Mouse (Mus musculus): ENCODE results near the gene Gm48551. TPM values are rescaled to one million over a fixed set of nuclear protein-coding genes. Genes with fewer than 3 reads are reported as not detected.
A peak's percentile ranks its signal among the peaks of the same experiment; 100 is the strongest.

Gene Gm48551
- 2.7 TPM in 2 replicates for polyA plus RNA-seq (2016; fragmentation: Nextera tagmentation; extraction: Ambion mirVana)

GRCm38 (mm10) chr10:81383802-81384604, at the start of gene Gm48551, which contains the start of gene Dohh:
Gm48551 (plus strand) TSS chr10:81384466.
Dohh (plus strand) TSS chr10:81384428.
- peak within 1 kb of the TSS; percentile 91 for H3K27ac ChIP-seq (replicated peaks)
- H3K36me3 ChIP-seq (replicated peaks) = peaks cover 35% of the 10 kb centered on the region
- 9% methylated on average over 54 of the region's 54 CpGs for WGBS
- no peaks in the 10 kb centered on the region for H3K27me3 ChIP-seq (replicated peaks; ENCODE audit: low read depth, poor library complexity, severe bottlenecking)
- peak; percentile 97 for DNase-seq (ENCODE audit: low spot score)
- H3K9me3 ChIP-seq = no peaks in the 10 kb centered on the region
- peaks cover 23% of the 10 kb centered on the region for H3K4me1 ChIP-seq
- H3K4me3 ChIP-seq = peak within 1 kb of the TSS; percentile 98

- peaks cover 88% of the 10 kb centered on the region for H3K27me3 ChIP-seq (replicated peaks; ENCODE audit: low read depth, poor library complexity, severe bottlenecking)
- no peaks in the 10 kb centered on the region for H3K36me3 ChIP-seq (replicated peaks)
- H3K4me1 ChIP-seq = peaks cover 39% of the 10 kb centered on the region
- H3K27ac ChIP-seq (replicated peaks) = peak overlapping the region; percentile 81
- H3K9me3 ChIP-seq = no peaks in the 10 kb centered on the region
- 37% methylated on average over 19 of the region's 19 CpGs for WGBS
- peak overlapping the region; percentile 33 for H3K4me3 ChIP-seq
- DNase-seq (ENCODE audit: low spot score) = peak; percentile 62
Observed at GRCm38 (mm10) chr10:81335393-81336340, 48.6 kb upstream of the Gm48551 start.

GRCm38 (mm10) chr10:81336558-81336957, 47.7 kb upstream of the Gm48551 start:
- Histone ChIP-seq H3K36me3 (replicated peaks) (no peaks in the 10 kb centered on the region), H3K9me3 (no peaks in the 10 kb centered on the region), H3K4me1 (peaks cover 40% of the 10 kb centered on the region), H3K27ac (replicated peaks) (no peak overlapping the region; the same call in 1 of the 2 replicates), H3K4me3 (no peak overlapping the region), H3K27me3 (replicated peaks; ENCODE audit: low read depth, poor library complexity, severe bottlenecking) (peaks cover 89% of the 10 kb centered on the region)
- no peak for DNase-seq (ENCODE audit: low spot score)
- WGBS = 92% methylated on average over 4 of the region's 4 CpGs

- Histone ChIP-seq H3K36me3 (replicated peaks) (peaks cover 8% of the 10 kb centered on the region), H3K27ac (replicated peaks) (no peak overlapping the region), H3K4me3 (no peak overlapping the region), H3K9me3 (no peaks in the 10 kb centered on the region), H3K4me1 (peaks cover 25% of the 10 kb centered on the region), H3K27me3 (replicated peaks; ENCODE audit: low read depth, poor library complexity, severe bottlenecking) (peaks cover 89% of the 10 kb centered on the region)
- no peak for DNase-seq (ENCODE audit: low spot score)
- 38% methylated on average over 17 of the region's 17 CpGs for WGBS
Observed at GRCm38 (mm10) chr10:81340551-81341332, 43.5 kb upstream of the Gm48551 start.

- Histone ChIP-seq H3K27ac (replicated peaks) (no peak overlapping the region), H3K4me3 (no peak overlapping the region), H3K9me3 (no peaks in the 10 kb centered on the region), H3K4me1 (peaks cover 24% of the 10 kb centered on the region), H3K27me3 (replicated peaks; ENCODE audit: low read depth, poor library complexity, severe bottlenecking) (peaks cover 90% of the 10 kb centered on the region), H3K36me3 (replicated peaks) (peaks cover 15% of the 10 kb centered on the region)
- DNase-seq (ENCODE audit: low spot score) = peak; percentile 81
- whole genome bisulfite sequencing = 34% methylated on average over 16 of the region's 16 CpGs
Observed at GRCm38 (mm10) chr10:81341333-81341949, 42.8 kb upstream of the Gm48551 start.

GRCm38 (mm10) chr10:81342686-81343505, 41.4 kb upstream of the Gm48551 start, which contains the start of gene Gipc3:
Gipc3 (minus strand) TSS chr10:81343266.
- no peak for DNase-seq (ENCODE audit: low spot score)
- H3K4me1 ChIP-seq = peaks cover 36% of the 10 kb centered on the region
- peaks cover 28% of the 10 kb centered on the region for H3K36me3 ChIP-seq (replicated peaks)
- H3K27me3 ChIP-seq (replicated peaks; ENCODE audit: low read depth, poor library complexity, severe bottlenecking) = peaks cover 90% of the 10 kb centered on the region
- WGBS = 7% methylated on average over 63 of the region's 67 CpGs
- H3K9me3 ChIP-seq = no peaks in the 10 kb centered on the region
- no peak within 1 kb of the TSS; the same call in 1 of the 2 replicates for H3K27ac ChIP-seq (replicated peaks)
- peak within 1 kb of the TSS; percentile 59 for H3K4me3 ChIP-seq

GRCm38 (mm10) chr10:81344421-81345161, 39.7 kb upstream of the Gm48551 start:
- WGBS = 56% methylated on average over 8 of the region's 8 CpGs
- no peaks in the 10 kb centered on the region for H3K9me3 ChIP-seq
- H3K27ac ChIP-seq (replicated peaks) = no peak overlapping the region
- peaks cover 38% of the 10 kb centered on the region for H3K36me3 ChIP-seq (replicated peaks)
- no peak overlapping the region for H3K4me3 ChIP-seq
- peaks cover 50% of the 10 kb centered on the region for H3K4me1 ChIP-seq
- H3K27me3 ChIP-seq (replicated peaks; ENCODE audit: low read depth, poor library complexity, severe bottlenecking) = peaks cover 92% of the 10 kb centered on the region
- DNase-seq (ENCODE audit: low spot score) = no peak

- Histone ChIP-seq H3K4me1 (peaks cover 54% of the 10 kb centered on the region), H3K27ac (replicated peaks) (no peak overlapping the region), H3K36me3 (replicated peaks) (peaks cover 38% of the 10 kb centered on the region), H3K9me3 (no peaks in the 10 kb centered on the region), H3K27me3 (replicated peaks; ENCODE audit: low read depth, poor library complexity, severe bottlenecking) (peaks cover 90% of the 10 kb centered on the region), H3K4me3 (no peak overlapping the region)
- no peak for DNase-seq (ENCODE audit: low spot score)
- WGBS = 80% methylated on average over 4 of the region's 4 CpGs
Observed at GRCm38 (mm10) chr10:81345162-81345534, 39.1 kb upstream of the Gm48551 start.

- DNase-seq (ENCODE audit: low spot score) = peak; percentile 84
- H3K27ac ChIP-seq (replicated peaks) = peak overlapping the region; percentile 59
- H3K4me1 ChIP-seq = peaks cover 56% of the 10 kb centered on the region
- H3K36me3 ChIP-seq (replicated peaks) = peaks cover 38% of the 10 kb centered on the region
- peak overlapping the region; percentile 53 for H3K4me3 ChIP-seq
- peaks cover 75% of the 10 kb centered on the region for H3K27me3 ChIP-seq (replicated peaks; ENCODE audit: low read depth, poor library complexity, severe bottlenecking)
- WGBS = 4% methylated on average over 55 of the region's 55 CpGs
- H3K9me3 ChIP-seq = no peaks in the 10 kb centered on the region
Observed at GRCm38 (mm10) chr10:81346453-81347067, 37.7 kb upstream of the Gm48551 start.

GRCm38 (mm10) chr10:81349146-81349545, 35.1 kb upstream of the Gm48551 start:
- 6% methylated on average over 12 of the region's 12 CpGs for WGBS
- Histone ChIP-seq H3K9me3 (no peaks in the 10 kb centered on the region), H3K4me3 (peak overlapping the region; percentile 98), H3K27ac (replicated peaks) (peak overlapping the region; percentile 95), H3K27me3 (replicated peaks; ENCODE audit: low read depth, poor library complexity, severe bottlenecking) (peaks cover 50% of the 10 kb centered on the region), H3K36me3 (replicated peaks) (peaks cover 38% of the 10 kb centered on the region), H3K4me1 (peaks cover 53% of the 10 kb centered on the region)
- peak; percentile 57 for DNase-seq (ENCODE audit: low spot score)
